Mouse (Mus musculus) midbrain, embryonic 14.5 days (tissue): ENCODE data around the gene Vmn1r111. TPM values are rescaled to one million over a fixed set of nuclear protein-coding genes. Genes with fewer than 3 reads are reported as not detected.
"Not testable (repeated sequence)": the region's sequence is repeated elsewhere in the genome, so short reads cannot be mapped to it uniquely, and the experiment has no call there.

ENCODE experiments used
- ATAC-seq: fragments of 200-750 bp; cut with Nextera tagmentation; 2 replicates; pipeline ENCODE4 v1.8.0; 2017; ENCODE audit warnings: moderate number of reproducible peaks, moderate library complexity; ENCODE audit not compliant: low FRiP score, low TSS enrichment
- DNase-seq: peaks from one replicate; pipeline ENCODE4 v3.0.0-alpha.2; 2015
- H3K27ac ChIP-seq: fragments of 300-500 bp; sonication (generic); replicated peaks from 2 replicates; pipeline ENCODE4 v1.5.1; 2014; ENCODE audit warnings: mild to moderate bottlenecking, low read depth, low read length, moderate library complexity
- H3K27me3 ChIP-seq: fragments of 300-500 bp; sonication (generic); 2 replicates; pipeline ENCODE4 v1.6.1; 2014; ENCODE audit warnings: low read length, control low read depth, mixed read lengths; ENCODE audit not compliant: control insufficient read depth, insufficient read depth
- H3K36me3 ChIP-seq: fragments of 300-500 bp; sonication (generic); 2 replicates; pipeline ENCODE4 v1.6.1; 2014; ENCODE audit warnings: low read length, control low read depth; ENCODE audit not compliant: control insufficient read depth, insufficient read depth
- H3K4me1 ChIP-seq: fragments of 300-500 bp; sonication (generic); 2 replicates; pipeline ENCODE4 v1.6.1; 2014; ENCODE audit warnings: mild to moderate bottlenecking, antibody characterized with exemption, low read length, control low read depth; ENCODE audit not compliant: control insufficient read depth, insufficient read depth
- H3K4me2 ChIP-seq: fragments of 300-500 bp; sonication (generic); 2 replicates; pipeline ENCODE4 v1.6.1; 2014; ENCODE audit warnings: mild to moderate bottlenecking, low read length, moderate library complexity
- H3K4me3 ChIP-seq: fragments of 300-500 bp; sonication (generic); replicated peaks from 2 replicates; pipeline ENCODE4 v1.5.1; 2014; ENCODE audit warnings: low read depth, low read length
- H3K9ac ChIP-seq: fragments of 300-500 bp; sonication (generic); replicated peaks from 2 replicates; pipeline ENCODE4 v1.6.1; 2014; ENCODE audit warnings: mild to moderate bottlenecking, low read length, moderate library complexity
- H3K9me3 ChIP-seq: fragments of 300-500 bp; sonication (generic); 2 replicates; pipeline ENCODE4 v1.6.1; 2016; ENCODE audit warnings: low read length, control low read depth, mixed read lengths; ENCODE audit not compliant: control insufficient read depth
- WGBS: fragments of 180-500 bp; shearing (Covaris S2); extraction: QIAGEN DNeasy Blood & Tissue Kit; methylation state at CpG from one replicate; pipeline ENCODE4 v1.1.7; 2014; 5-methylcytosine and 5-hydroxymethylcytosine counted together
- polyA plus RNA-seq: library from polyadenylated mRNA; unstranded; fragments of >200 nt; fragmentation: Nextera tagmentation; extraction: Ambion mirVana; gene quantifications from 2 replicates; pipeline ENCODE4 v1.2.1, GENCODE M21; 2014

Gene Vmn1r111
- polyA plus RNA-seq, result not detected in 2 replicates

GRCm38 (mm10) chr7:20703116-20703515 lies at the start of gene Vmn1r111:
Vmn1r111 (minus strand) TSS chr7:20703216.
- H3K4me2 ChIP-seq, H3K9ac ChIP-seq, H3K27ac ChIP-seq, H3K27me3 ChIP-seq, H3K9me3 ChIP-seq, H3K4me3 ChIP-seq, DNase-seq, ATAC-seq, H3K36me3 ChIP-seq, H3K4me1 ChIP-seq: not testable (repeated sequence)
- no CpG with 5 or more reads among the region's 2 CpGs for WGBS

GRCm38 (mm10) chr7:20730524-20730923 lies 27.5 kb upstream of the Vmn1r111 start, which contains the start of gene Gm10668:
Gm10668 (minus strand) TSS chr7:20730624.
- ATAC-seq, DNase-seq: not testable (repeated sequence)
- WGBS, result no CpG with 5 or more reads among the region's 1 CpGs

GRCm38 (mm10) chr7:20668618-20669017 lies 34.4 kb downstream of the Vmn1r111 start, which contains the start of gene Vmn1r107:
Vmn1r107 (plus strand) TSS chr7:20668918.
- ATAC-seq, H3K27me3 ChIP-seq, H3K4me1 ChIP-seq, H3K9me3 ChIP-seq, H3K27ac ChIP-seq, H3K4me2 ChIP-seq, H3K36me3 ChIP-seq, H3K9ac ChIP-seq, H3K4me3 ChIP-seq, DNase-seq: not testable (repeated sequence)
- WGBS, result no CpG with 5 or more reads among the region's 3 CpGs

More at GRCm38 (mm10) chr7:20730524-20730923, 27.5 kb upstream of the Vmn1r111 start, which contains the start of gene Gm10668:
- not testable (repeated sequence) for H3K4me1 ChIP-seq, H3K4me2 ChIP-seq, H3K9ac ChIP-seq, H3K9me3 ChIP-seq, H3K27ac ChIP-seq, H3K4me3 ChIP-seq, H3K27me3 ChIP-seq, H3K36me3 ChIP-seq

Other genes with a start within 250 kb of the Vmn1r111 start
- not detected in 2 replicates for gene Gm10670, start 228.3 kb downstream of the Vmn1r111 start, polyA plus RNA-seq
- not detected in 2 replicates for gene Vmn1r103, start 192.7 kb downstream of the Vmn1r111 start, polyA plus RNA-seq
- gene Vmn1r104, start 169.4 kb downstream of the Vmn1r111 start, polyA plus RNA-seq, result not detected in 2 replicates
- not detected in 2 replicates for gene Gm5726, start 157.5 kb downstream of the Vmn1r111 start, polyA plus RNA-seq
- not detected in 2 replicates for gene Gm4141, start 127.0 kb downstream of the Vmn1r111 start, polyA plus RNA-seq
- gene Gm4513, start 104.2 kb downstream of the Vmn1r111 start, polyA plus RNA-seq, result not detected in 2 replicates
- not detected in 2 replicates for gene Vmn1r107, start 34.3 kb downstream of the Vmn1r111 start, polyA plus RNA-seq
- gene Gm10668, start 27.4 kb upstream of the Vmn1r111 start, polyA plus RNA-seq, result not detected in 2 replicates
- gene Vmn1r112, start 68.0 kb upstream of the Vmn1r111 start, polyA plus RNA-seq, result not detected in 2 replicates
- gene Vmn1r113, start 84.1 kb upstream of the Vmn1r111 start, polyA plus RNA-seq, result not detected in 2 replicates
- gene Vmn1r114, start 109.0 kb upstream of the Vmn1r111 start, polyA plus RNA-seq, result not detected in 2 replicates
- gene Vmn1r115, start 141.8 kb upstream of the Vmn1r111 start, polyA plus RNA-seq, result not detected in 2 replicates
- not detected in 2 replicates for gene Vmn1r116, start 169.0 kb upstream of the Vmn1r111 start, polyA plus RNA-seq
- gene Vmn1r117, start 180.9 kb upstream of the Vmn1r111 start, polyA plus RNA-seq, result not detected in 2 replicates
- gene Vmn1r118, start 209.1 kb upstream of the Vmn1r111 start, polyA plus RNA-seq, result not detected in 2 replicates